Mouse (Mus musculus) thymus, adult 2 months (tissue): ENCODE data around the gene Tenm1. TPM values are rescaled to one million over a fixed set of nuclear protein-coding genes. Genes with fewer than 3 reads are reported as not detected.

ENCODE experiments used
- DNase-seq: peaks from one replicate; pipeline ENCODE4 v3.0.0; 2021
- H3K27ac ChIP-seq: fragments of 200-500 bp; 2 replicates; pipeline ENCODE4 v1.5.1; 2012; ENCODE audit warnings: low read length, control low read depth; ENCODE audit not compliant: control insufficient read depth, insufficient read depth
- H3K27me3 ChIP-seq: fragments of 200-500 bp; 2 replicates; pipeline ENCODE4 v1.6.1; 2012; ENCODE audit warnings: mild to moderate bottlenecking, low read length, moderate library complexity, mixed read lengths; ENCODE audit not compliant: control insufficient read depth, insufficient read depth
- H3K36me3 ChIP-seq: fragments of 200-500 bp; 2 replicates; pipeline ENCODE4 v1.6.1; 2012; ENCODE audit warnings: mild to moderate bottlenecking, low read length, moderate library complexity; ENCODE audit not compliant: control insufficient read depth, insufficient read depth
- H3K4me1 ChIP-seq: fragments of 200-500 bp; replicated peaks from 2 replicates; pipeline ENCODE4 v1.6.1; 2012; ENCODE audit warnings: low read length; ENCODE audit not compliant: control insufficient read depth, insufficient read depth
- H3K4me3 ChIP-seq: fragments of 200-500 bp; 2 replicates; pipeline ENCODE4 v1.5.1; 2012; ENCODE audit warnings: mild to moderate bottlenecking, low read length, control low read depth, moderate library complexity; ENCODE audit not compliant: control insufficient read depth, insufficient read depth
- CTCF ChIP-seq: fragments of 200-500 bp; IDR thresholded peaks from 2 replicates; pipeline ENCODE4 v1.5.1; 2012; ENCODE audit warnings: mild to moderate bottlenecking, control low read depth, low read length, moderate library complexity, borderline replicate concordance; ENCODE audit not compliant: control insufficient read depth, poor library complexity, insufficient read depth; ENCODE audit errors: extremely low read depth
- POLR2A ChIP-seq: fragments of 200-500 bp; IDR thresholded peaks from 2 replicates; pipeline ENCODE4 v1.6.1; 2012; ENCODE audit warnings: mild to moderate bottlenecking, low read length, control low read depth, moderate library complexity; ENCODE audit not compliant: control insufficient read depth, poor library complexity, insufficient read depth; ENCODE audit errors: extremely low read depth
- WGBS: fragments of 180-500 bp; shearing (Covaris S2); methylation state at CpG from one replicate; pipeline ENCODE4 v1.1.7; 2018; 5-methylcytosine and 5-hydroxymethylcytosine counted together
- polyA plus RNA-seq: library from polyadenylated mRNA; depleted of rRNA; stranded (reverse); fragments of >200 nt; gene quantifications from 2 replicates; pipeline ENCODE4 v1.2.3, GENCODE M21; 2012

Tenm1 gene
- polyA plus RNA-seq, 1 experiment, result 0.42 TPM

DNA sequence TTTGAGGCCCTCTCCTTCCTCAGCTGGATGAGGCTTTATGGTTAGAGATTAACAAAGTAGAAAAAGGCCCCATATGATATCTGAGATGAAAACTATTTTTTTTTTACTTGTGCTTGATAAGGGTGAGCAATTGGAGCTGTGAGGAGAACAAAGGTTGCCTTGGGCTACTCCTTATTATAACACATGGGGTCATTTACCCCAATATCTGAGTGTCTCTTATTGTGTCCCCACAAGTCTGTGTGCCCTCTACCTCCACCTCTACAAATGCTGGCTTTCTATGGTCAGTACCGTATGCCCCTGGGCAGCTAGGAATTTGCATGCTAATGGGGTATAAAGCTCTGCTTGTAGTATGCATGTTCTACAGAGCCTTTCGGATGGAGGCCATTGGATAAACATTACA is 848.4 kb downstream of the Tenm1 start:
- Histone ChIP-seq H3K4me1 (no peaks in the 10 kb centered on the region), H3K27ac (no peak overlapping the region), H3K36me3 (no peaks in the 10 kb centered on the region), H3K4me3 (no peak overlapping the region), H3K27me3 (no peaks in the 10 kb centered on the region)
- WGBS, result 88% methylated on average over 2 of the region's 2 CpGs
- no peak for DNase-seq
- TF ChIP-seq CTCF (no peak), POLR2A (no peak)

DNA sequence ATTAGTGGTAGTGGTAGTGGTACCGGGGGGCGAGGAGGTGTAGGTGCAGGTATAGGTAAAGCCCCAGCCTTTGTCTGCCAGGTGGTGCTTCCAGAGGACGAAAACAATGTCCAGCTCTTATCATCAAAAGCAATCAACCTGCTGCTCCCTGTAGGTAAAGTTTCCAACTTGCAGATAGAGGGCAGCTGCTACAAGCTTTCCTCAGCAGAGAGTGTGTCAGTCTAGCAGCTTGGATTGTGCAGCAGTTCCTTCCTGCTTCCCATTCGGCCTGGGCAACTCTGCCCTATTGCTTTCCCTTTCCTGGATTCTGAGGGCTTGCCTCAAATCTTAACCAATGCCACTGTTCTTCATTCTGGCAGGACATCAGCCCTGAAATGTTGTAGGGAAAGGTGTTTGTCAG is 870.2 kb downstream of the Tenm1 start:
- H3K4me1 ChIP-seq, result peaks cover 9% of the 10 kb centered on the region
- no peak overlapping the region for H3K27ac ChIP-seq
- no peaks in the 10 kb centered on the region for H3K27me3 ChIP-seq
- no peaks in the 10 kb centered on the region for H3K36me3 ChIP-seq
- 78% methylated on average over 4 of the region's 4 CpGs for whole genome bisulfite sequencing
- no peak for DNase-seq
- H3K4me3 ChIP-seq, result no peak overlapping the region
- no peak for TF ChIP-seq POLR2A
- no peak for TF ChIP-seq CTCF

GRCm38 (mm10) chrX:42557284-42557683 is 871.6 kb downstream of the Tenm1 start:
- WGBS, result 22% methylated on average over 7 of the region's 7 CpGs
- DNase-seq, result peak; percentile 52
- peaks cover 9% of the 10 kb centered on the region for H3K4me1 ChIP-seq
- H3K36me3 ChIP-seq, result no peaks in the 10 kb centered on the region
- TF ChIP-seq POLR2A (no peak), CTCF (no peak)
- H3K27me3 ChIP-seq, result no peaks in the 10 kb centered on the region
- no peak overlapping the region for H3K4me3 ChIP-seq
- no peak overlapping the region for H3K27ac ChIP-seq

DNA sequence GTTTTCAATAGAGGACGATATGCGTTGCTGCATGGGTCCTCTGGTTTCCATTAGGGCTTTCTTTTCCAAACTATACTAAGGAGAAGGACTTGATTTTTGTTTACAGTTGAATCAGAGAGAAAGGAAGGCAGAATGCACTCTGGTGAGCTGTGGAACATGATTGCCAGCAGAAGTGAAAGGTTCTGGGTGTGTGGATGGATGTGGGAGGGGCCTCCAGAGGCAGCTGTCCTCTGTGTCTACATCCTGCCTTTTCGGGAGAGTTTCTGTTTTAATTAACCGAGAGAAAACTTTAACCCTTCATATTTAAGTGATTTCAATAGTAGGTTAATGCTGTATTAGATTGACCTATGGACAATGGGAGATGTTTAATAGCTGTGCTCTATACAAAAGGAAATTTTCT is 880.4 kb downstream of the Tenm1 start:
- no peak overlapping the region for H3K4me3 ChIP-seq
- WGBS, result 36% methylated on average over 4 of the region's 4 CpGs
- H3K36me3 ChIP-seq, result no peaks in the 10 kb centered on the region
- no peaks in the 10 kb centered on the region for H3K27me3 ChIP-seq
- H3K27ac ChIP-seq, result 0 out of 2 replicates have a peak overlapping the region, but pooled peaks have one; percentile 24
- TF ChIP-seq CTCF, result no peak
- TF ChIP-seq POLR2A, result no peak
- peak; percentile 34 for DNase-seq
- H3K4me1 ChIP-seq, result no peaks in the 10 kb centered on the region; the same call in 1 of the 2 replicates

- Histone ChIP-seq H3K27me3 (no peaks in the 10 kb centered on the region), H3K4me3 (no peak overlapping the region), H3K27ac (no peak overlapping the region), H3K4me1 (peaks cover under 1% of the 10 kb centered on the region; the same call in 1 of the 2 replicates), H3K36me3 (no peaks in the 10 kb centered on the region)
- no peak for DNase-seq
- WGBS, result 47% methylated on average over 1 of the region's 1 CpGs
- TF ChIP-seq CTCF, result no peak
- no peak for TF ChIP-seq POLR2A
Measured at GRCm38 (mm10) chrX:42545076-42545475, 883.9 kb downstream of the Tenm1 start.

DNA sequence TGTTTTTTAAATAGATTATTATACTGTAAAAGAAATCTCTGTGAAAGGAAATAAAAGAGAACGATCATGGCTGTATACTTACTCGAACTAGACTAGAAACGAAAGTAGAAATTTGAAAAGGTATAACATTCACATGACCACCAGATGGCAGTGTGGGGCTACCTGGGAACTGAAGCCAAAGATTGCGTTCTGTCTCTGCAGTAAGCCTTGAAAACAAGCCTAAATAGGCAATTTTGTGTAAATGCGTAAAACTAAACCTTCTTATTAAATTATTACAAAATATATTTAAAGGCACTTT is 888.2 kb downstream of the Tenm1 start:
- H3K4me1 ChIP-seq, result peaks cover 3% of the 10 kb centered on the region
- H3K4me3 ChIP-seq, result no peak overlapping the region
- TF ChIP-seq CTCF (no peak), POLR2A (no peak)
- H3K36me3 ChIP-seq, result no peaks in the 10 kb centered on the region
- DNase-seq, result peak; percentile 78
- no peak overlapping the region for H3K27ac ChIP-seq
- no peaks in the 10 kb centered on the region for H3K27me3 ChIP-seq
- WGBS, result 3% methylated on average over 5 of the region's 5 CpGs

DNA sequence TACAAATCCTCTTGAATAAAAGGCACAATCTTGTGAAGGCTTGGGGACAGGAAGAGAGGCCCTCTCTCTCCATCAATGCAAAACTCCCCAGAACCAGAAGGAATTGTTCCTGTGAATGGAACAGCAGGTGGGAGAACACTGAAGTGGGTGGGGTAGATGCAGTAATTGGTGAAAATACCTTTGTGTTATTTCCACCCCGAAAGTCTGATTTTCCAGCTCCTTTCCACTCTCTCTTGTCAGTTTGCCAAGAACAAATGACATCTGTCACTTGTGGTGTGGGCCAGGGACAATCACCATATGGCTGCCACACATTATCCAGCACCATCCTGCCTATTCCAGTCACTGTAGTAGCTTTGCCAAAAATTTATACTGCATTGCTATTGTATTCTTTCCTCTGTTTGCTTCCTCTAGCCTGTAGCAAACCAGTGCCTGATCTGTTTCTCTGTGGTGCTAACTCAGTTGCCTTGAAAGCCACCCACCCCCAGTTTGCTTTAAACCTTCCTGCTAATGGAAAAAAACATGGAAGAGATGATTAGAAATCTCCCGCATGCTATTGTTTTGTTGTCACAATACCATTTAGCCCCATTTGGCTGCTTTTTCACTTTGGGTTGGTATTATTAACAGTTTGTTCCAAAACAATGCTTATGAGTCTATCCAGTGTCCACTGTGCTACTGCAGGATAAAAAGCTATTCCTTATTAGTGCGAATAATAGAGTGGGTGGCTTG is 888.7 kb downstream of the Tenm1 start:
- H3K27me3 ChIP-seq, result no peaks in the 10 kb centered on the region
- TF ChIP-seq CTCF, result no peak
- TF ChIP-seq POLR2A, result no peak
- H3K4me3 ChIP-seq, result no peak overlapping the region
- DNase-seq, result no peak
- H3K4me1 ChIP-seq, result peaks cover 3% of the 10 kb centered on the region
- no peak overlapping the region; the same call in 1 of the 2 replicates for H3K27ac ChIP-seq
- 27% methylated on average over 3 of the region's 3 CpGs for WGBS
- no peaks in the 10 kb centered on the region for H3K36me3 ChIP-seq
